Mouse (Mus musculus) heart, postnatal 0 days (tissue): ENCODE data around the gene Gm30737.
"Not testable (repeated sequence)": the region's sequence is repeated elsewhere in the genome, so short reads cannot be mapped to it uniquely, and the experiment has no call there.

Experiments
- CTCF ChIP-seq: IDR thresholded peaks from 2 replicates; pipeline ENCODE4 v1.5.1; 2016; ENCODE audit warnings: antibody characterized with exemption, control low read depth, low read depth
- EP300 ChIP-seq: IDR thresholded peaks from 2 replicates; pipeline ENCODE4 v1.6.1; 2016; ENCODE audit warnings: antibody characterized with exemption, low read depth

DNA sequence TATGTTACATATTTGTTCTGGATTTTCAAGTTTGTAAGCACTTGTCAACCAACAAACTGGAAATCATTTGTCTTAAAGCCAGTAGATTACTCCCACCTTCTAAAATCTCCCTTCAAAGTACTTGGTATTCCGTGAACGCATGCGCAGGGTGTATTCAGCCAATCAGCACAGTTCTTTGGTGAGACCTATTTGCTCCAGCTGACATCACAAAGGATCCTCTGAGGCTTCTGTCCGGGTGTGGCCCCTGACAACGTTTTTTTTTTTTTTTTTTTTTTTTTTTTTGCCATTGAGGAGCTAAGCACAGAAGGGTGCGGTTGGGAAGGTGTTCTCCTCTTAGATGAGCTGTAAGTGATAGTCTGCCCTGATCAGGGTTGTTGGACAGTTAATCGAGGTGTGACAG lies at the start of gene Gm30737:
- not testable (repeated sequence) for TF ChIP-seq EP300, CTCF
